Mouse (Mus musculus) gastrocnemius, postnatal 4 days (tissue): ENCODE data around the gene Podn. TPM values are rescaled to one million over a fixed set of nuclear protein-coding genes. Genes with fewer than 3 reads are reported as not detected.
"Not testable (repeated sequence)": the region's sequence is repeated elsewhere in the genome, so short reads cannot be mapped to it uniquely, and the experiment has no call there.

Experiments used
- DNase-seq, 2 experiments: peaks; one replicate each; pipeline ENCODE4 v3.0.0; 2021 to 2022; ENCODE audit warnings: low spot score in 2 of 2, mixed read lengths in 2 of 2
- long read RNA-seq, 2 experiments: library from polyadenylated mRNA; stranded (forward); transcript quantifications; one replicate each; pipeline ENCODE4 v2.0.0; 2021
- total RNA-seq, 2 experiments: library from RNA; stranded (reverse); gene quantifications; 2 replicates each; pipeline ENCODE4 v1.2.3; 2021

Podn gene
- 1 to 10 TPM; 5.9 to 9.8 TPM for total RNA-seq
- long read RNA-seq, experiment 1, partial matches to known transcripts, result 0 of 12 reads
- long read RNA-seq, experiment 1, other reads (novel, unspliced or antisense), result 9 of 12 reads
- long read RNA-seq, experiment 2, partial matches to known transcripts, result 1 of 5 reads
- long read RNA-seq, experiment 2, other reads (novel, unspliced or antisense), result 0 of 5 reads

DNA sequence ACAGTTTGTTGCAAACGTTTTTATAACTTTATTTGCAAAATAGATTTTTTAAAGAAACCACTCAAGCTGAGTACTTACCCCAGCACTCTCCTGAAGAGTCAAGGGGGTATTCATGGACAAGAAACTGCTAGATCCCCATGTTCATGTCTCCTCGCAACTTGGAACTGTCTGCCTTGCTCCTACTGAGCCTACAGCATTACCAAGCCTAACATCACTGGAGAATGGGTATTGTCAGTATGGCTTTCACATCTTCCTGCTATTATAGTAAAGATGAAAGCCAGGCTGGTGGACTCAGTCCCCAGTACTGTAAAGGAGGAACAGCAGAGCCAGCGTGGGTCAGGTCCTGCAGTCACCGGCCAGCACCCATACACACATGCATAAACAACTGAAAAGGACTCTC, at the start of gene Podn:
TSS of gene Podn (minus strand) at position 101 of the 400 bp plus-strand sequence.
- DNase-seq, result no peak

DNA sequence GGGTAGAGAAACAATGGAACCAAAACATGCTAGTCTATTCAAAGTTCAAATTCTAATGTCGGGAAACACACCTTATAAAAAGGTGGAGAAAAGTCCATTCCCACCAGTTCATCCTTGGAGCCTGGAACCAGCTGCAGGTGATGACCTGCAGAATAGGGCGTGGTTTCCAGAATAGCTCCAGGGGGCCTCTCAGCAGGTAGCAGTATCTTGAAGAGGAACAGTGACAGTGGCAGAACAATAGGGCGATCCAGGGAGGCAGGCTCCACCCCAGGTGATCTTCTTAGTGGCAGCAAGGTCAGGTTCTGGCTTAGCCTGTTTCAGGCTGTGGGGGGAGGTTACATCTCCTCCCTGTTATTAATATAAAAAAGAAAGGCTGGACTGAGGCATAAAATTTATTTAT, 49.3 kb upstream of the Podn start:
- DNase-seq, result not testable (repeated sequence)

DNA sequence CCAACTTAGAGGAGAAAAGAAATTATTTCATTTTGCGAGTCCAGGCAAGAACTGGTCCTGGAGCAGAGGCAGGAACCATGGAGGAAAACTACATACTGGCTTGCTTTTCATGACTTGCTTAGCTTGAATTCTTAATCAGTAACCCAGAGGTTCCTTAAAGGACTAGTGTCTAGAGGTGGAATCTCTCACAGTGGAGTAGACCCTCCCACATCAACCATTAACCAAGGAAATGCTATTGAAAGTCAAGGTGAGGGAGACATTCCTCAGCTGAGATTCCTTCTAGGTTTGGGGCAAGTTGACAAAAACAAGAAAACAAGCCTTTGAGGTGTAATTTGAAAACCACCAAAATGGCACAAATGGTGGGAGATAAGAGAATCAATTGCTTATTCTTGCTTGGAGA, 48.6 kb upstream of the Podn start, which contains the start of gene Scp2:
TSS of gene Scp2 (minus strand) at position 119 of the 400 bp plus-strand sequence.
- no peak for DNase-seq

DNA sequence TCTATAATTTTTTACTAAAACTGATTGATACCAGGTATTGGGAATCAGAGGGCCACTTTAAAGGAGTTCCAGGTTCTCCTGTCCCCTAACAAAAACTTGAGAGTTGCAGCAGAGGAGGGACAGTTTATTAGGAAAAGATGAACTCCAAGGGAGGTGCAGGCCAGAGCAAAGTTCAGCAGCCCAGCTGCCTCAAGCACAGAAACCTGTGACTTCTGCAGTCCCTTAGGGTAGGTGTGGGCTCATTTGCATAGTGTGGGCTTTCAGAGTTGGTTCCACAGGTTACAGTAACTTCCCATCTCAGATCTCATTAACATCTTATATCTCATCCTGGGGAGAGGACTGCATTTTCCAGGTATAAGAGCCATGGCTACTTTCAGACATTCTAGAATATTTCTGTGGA, 47.5 kb upstream of the Podn start:
- no peak for DNase-seq

DNA sequence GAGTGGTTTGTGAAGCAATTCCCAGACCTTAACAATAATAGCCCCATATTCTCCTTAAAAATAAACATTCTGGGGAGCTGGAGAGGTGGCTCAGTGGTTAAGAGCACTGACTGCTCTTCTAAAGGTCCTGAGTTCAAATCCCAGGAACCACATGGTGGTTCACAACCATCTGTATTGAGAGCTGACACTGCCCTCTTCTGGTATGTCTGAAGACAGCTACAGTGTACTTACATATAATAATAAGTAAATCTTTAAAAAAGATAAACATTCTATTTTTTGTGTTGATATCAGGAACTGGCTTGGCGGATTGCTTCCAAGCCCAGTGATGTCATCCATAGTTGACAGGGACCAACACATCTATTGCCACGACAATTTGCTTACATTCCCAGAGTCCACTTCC, 46.9 kb upstream of the Podn start:
- not testable (repeated sequence) for DNase-seq

DNA sequence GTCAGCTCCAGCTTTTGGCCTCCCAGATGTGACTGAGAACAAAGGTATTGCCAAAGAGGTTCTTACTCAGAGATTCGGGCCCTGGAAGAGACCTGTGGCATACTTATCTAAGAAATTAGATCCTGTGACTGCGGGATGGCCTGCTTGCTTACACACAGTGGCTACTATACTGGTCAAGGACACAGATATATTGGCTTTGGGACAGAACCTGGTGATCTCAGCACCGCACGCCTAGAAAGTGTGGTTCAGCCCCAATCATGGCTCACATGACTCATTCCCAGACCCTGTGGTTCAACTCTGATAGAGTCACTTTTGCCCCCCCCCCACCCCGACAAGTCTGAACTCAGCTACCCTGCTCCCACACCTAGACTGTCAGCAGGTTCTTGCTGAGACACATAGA, 40.7 kb upstream of the Podn start:
- DNase-seq, result no peak

DNA sequence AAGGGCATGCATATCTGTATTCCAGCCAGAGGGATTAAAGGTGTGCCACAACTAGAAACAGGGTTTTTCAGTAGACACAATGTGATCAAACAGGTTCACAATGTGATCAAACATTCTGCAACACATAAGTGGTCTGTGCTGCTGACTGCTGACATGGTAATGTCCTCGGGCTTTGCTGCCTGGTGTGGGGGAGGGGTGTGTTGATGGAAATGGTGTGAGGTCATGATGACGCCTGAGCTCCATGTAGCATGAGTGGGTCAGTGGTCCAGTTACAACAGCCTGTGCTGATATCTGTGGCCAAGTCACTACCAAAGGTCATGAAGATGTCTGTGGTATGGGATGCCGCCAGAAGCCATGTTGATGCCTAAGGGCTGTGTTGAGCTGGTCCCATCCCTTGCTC, 34.2 kb upstream of the Podn start:
- no peak for DNase-seq

DNA sequence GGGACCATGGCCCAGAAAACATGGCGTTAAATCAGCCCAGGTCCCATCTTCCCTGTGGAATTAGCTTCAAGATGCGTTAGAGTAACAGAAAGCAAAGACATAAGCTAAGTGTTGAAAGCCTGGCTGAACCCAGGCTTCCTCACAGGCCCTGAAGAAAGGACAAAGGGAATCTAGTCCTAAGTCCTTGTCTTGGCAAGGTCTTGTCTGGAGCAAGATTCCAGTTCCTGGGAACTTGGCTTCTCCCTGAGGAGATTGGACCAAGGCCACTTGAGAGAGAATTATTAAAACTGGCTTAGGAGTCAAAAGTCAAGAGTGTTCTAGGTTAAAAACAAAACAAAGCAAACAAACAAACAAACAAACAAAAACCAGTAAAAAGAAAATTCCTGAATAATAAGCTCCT, 32.1 kb upstream of the Podn start:
- DNase-seq, result no peak

DNA sequence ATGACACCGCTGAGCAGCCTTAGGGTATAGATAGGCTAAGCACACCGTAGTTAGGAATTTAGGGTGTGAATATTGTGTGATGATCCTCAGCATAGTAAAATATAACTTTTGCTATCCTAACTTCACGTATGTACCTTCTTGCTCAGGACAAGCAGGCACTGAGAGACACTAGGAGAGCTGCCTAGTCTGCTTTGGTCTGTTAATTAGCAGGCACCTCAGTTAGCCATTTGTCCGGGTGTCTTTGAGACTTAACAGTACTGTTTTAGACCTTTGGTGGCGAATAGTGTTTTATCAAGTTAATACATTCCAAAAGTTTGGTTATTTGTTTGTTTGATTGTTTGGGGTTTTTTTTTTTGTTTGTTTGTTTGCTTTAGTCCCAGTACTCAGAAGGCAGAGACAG, 31.3 kb upstream of the Podn start:
- no peak for DNase-seq

DNA sequence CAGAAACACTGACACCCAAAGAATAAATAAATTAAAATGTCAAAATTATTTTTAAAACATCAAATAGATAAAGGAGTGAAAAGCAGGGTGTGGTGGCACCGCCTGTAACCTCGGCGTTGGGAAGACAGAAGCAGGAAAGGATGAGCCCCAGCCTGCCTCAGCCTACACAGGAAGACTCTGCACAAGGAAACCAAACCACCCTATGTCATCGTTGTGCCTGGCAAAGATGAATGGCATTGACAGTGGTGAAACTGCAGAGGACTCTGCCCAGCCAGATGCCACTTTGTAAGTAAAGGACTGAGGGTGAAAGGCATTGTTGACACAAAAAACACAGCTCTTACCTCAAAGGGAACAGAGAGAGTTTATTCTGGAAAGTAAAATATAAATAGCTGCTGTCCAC, 30.0 kb upstream of the Podn start:
- no peak for DNase-seq

DNA sequence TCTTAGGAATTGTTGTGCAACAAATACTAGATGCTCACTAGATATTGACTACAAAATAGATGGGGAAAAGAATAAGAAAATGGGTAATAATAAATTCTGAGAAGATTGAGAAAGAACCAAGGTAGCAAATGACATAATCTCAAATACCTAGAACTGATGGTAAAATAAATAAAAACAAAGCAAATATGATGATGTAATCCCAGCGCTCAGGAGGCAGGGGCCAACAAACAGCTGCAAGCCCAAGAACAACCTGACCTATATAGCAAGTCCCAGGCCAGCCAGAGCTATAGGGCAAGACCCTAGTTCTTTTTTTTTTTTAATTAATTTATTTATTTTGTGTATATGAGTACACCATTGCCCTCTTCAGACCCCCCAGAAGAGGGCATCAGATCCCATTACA, 27.9 kb upstream of the Podn start:
- DNase-seq, result no peak

DNA sequence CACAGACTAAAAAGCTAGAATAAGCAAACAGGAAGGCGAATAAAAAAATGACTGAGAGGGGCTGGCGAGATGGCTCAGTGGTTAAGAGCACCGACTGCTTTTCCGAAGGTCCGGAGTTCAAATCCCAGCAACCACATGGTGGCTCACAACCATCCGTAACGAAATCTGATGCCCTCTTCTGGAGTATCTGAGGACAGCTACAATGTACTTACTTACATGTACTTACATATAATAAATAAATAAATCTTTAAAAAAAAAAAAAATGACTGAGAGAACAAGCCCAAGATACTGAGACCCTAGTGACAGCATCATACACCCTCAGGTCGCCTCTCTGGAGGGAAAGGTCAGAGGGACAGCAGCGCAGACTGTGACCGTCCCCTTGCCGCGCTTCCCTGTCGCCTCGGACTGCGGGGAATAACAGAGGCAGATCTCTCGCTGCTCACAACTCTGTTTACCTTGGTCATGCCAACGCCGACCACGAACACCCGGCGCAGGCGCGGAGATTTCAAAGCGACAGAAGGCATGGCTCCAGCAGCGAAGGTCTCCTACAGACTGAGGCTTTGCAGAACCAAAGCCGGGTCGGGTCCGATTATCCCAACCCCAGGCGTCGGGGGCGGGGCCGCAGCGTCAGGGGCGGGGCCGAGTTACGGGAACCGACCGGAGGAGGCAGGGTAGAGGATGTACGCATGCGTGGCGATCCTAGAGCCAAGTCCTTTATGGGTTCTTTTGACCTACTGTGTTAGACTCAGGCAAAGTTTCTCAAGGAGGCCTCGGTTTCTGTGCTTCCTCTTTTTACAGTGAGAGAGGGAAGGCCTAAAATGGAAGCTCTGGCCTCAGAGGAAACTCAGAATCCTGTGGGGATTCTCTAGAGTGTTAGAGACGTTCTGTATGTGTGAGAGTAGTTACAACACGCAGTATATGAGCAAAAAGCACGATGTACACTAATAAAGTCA, 22.0 kb upstream of the Podn start:
- DNase-seq, result peak; percentile 88 to 92

DNA sequence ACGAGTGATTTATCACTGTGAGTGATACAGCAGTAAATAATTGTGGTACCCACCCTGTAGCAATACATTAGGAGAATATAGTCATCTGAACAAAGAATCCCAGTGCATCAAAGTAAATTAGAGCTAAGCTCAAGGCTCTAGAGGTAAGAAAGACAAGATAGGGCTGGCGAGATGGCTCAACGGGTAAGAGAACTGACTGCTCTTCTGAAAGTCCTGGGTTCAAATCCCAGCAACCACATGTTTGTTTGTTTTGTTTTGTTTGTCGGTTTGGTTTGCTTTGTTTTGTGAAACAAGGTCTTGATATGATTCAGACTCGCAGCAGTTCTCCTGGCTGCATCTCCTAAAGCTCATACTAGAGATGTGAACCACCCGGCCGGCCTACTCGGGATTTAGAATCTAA, 21.2 kb upstream of the Podn start:
- DNase-seq, result no peak

DNA sequence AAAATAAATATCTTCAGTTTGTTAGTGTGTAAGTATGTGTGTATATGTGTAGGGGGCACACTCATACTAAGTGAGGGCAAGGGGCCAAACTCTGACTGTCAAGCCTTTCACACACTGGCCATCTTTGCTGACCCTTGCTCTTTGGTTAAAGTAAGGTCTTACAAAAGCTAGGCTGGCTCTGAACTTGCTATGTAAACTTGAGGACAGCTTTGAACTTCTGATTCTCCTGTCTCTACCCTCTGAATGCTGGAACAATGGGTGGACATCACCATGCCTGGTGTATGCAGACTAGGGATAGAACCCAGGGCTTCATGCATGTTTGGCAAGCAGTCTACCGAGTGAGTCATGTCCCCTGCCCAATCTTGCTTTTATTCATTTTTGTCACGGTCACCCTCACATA, 20.2 kb upstream of the Podn start:
- DNase-seq, result no peak

DNA sequence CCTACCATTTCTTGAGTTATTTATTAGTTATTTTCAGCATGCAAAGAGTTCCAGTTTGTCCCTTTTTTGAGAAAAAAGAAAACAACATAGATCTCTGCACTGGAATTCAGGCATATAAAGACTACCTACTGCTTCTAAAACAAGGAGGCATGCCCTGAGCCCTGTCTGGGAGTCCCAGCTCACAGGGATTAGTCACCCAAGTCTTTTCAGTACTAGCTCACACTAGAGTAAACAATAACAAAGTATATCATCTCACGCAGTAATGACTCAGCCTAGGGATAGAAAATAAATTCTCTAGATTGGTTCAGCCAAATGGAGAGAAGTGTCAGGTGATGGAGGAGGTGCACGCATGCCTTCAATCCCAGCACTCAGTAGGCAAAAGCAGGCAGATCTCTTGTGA, 14.5 kb upstream of the Podn start:
- no peak for DNase-seq

DNA sequence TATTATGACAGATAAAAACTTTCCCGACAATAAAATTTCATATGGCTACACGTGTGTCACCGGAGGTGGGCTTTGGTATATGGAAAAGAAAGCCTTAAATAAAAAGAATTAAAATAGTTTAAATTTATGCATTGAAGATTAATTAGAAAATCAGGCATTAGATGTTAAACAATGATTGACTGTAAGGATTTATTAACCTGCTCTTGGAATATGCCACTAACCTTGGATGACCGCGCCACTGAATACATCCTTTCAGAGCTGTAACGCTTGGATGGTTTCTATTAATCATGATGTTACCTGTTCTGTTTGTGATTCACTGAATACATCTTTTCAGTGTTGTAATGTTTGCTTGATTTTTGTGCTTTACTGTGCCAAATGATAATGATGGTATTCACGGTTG, 13.5 kb upstream of the Podn start:
- DNase-seq, result no peak

DNA sequence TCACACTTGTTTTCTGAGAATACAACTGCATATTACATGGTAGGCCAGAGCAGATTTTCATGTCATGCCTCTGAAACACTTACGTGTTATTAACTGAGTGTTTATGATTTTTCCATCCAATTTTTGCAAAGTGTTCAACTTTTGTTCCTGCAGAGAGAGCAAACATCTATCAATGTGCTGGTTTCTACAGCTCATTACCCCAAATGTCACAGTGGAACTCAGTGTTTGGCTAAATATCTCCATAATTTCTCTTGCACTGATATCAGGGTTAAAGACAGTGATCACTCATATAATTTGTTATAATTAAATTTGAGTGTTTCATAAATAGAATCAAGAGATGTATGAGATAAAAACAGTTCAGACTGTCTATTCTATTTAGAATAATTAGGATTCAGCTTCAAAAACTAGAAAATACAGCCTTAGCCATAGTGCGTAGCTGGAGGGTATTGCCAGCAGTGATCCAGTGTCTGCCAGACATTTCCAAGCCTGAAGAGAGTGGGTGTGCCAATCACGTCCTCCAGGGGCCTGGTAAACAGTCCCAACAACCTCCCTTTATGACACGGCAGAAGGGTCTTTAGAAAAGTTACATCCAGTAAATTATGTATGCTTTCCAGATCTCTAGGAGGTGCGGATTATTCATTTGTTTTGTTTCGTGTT, 3.4 kb downstream of the Podn start:
- DNase-seq, result no peak

DNA sequence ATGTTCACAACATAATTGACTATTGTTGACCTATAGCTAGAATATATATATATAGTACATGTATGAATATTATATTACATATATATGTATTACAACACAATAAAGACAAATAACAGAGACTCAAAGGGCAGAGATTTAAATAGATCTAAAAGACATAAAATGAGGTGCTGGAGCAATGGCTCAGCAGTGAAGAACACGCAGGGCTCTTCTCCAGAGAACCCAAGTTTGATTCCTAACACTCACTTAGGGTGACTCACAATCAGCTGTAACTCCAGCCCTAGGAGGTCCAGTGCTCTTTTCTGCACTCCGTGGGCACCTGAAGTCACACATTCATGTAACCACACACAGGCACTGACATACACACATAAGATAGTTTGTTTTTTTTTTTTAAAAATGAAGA, 12.3 kb downstream of the Podn start:
- no peak for DNase-seq

DNA sequence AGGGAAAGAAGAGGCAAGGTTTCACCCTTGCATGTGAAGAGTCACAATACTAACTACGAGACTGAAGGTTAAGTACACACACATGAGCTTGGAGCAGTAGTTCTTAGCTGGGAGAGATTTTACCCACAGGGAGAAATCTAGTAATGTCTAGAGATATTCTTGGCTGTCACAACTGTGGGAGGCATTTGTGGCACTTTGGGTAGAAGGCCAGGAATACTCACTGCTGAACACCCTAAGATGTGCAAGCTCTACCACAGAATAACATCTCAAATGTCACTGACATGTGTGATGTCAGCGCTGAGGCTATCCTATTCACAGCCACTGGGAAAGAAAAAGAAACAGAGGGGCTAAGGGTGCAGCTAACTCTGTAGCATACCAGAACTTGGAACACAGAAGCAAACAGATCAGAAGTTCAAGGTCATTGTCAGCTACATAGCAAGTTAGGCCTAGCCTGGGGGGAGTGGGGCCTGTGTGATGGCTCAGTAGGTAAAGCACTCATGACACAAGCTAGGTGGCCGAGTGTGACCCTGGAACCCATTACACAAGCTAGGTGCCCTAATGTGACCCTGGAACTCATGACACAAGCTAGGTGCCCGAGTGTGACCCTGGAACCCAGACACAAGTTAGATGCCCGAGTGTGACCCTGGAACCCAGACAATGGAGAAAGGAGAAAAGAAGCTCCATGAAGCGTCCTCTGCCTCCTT, 13.1 kb downstream of the Podn start:
- DNase-seq, result no peak

DNA sequence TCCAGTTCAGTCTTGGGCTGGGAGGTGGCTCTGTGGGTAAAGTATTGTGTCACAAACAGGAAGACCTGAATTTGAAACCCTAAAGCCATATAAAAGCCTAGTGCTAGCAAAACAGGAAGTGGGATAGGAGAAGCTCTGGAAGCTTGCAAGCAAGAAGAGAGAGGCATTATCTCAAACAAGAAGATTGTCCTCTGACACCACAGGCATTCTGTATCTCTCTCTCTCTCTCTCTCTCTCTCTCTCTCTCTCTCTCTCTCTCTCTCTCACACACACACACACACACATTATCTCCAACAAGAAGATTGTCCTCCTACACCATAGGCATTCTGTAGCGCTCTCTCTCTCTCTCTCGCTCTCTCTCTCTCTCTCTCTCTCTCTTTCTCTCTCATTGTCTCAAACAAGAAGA, 13.8 kb downstream of the Podn start:
- DNase-seq, result no peak

DNA sequence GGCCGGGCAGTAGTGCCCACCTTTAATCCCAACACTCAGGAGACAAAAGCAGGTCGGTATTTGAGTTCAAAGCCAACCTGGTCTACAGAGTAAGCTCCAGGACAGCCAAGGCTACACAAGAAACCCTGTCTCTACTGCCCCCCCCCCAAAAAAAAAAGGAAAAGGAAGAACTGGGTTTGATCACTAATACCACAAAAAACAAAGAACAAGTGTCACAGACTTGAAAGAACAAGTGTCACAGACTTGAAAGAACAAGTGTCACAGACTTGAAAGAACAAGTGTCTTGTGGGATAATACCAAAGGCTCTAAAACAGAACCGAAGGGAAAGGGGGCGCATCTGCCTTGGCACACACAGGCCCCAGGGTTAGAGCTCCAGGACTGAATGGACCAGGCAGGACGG, 15.4 kb downstream of the Podn start:
- no peak for DNase-seq

DNA sequence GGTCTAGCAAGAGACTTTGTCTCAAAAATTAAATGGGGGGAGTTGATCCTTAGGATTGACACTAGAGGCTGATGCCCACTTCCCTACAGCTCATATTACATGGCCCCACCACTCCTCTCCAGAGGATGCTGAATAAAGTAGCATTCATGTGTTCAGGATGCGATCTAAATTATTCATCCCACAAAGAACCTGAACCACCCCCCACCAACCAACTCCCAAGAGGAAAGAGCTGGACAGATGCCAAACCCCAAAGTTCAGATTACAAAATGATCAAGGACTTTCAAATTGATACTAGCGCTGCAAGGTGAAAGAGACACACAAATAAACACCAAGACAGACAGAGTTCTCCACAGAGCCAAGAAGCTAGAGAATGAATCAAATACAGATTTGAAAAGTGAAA, 16.5 kb downstream of the Podn start:
- no peak for DNase-seq
